Mouse (Mus musculus): ENCODE results near the gene Btbd17. TPM values are rescaled to one million over a fixed set of nuclear protein-coding genes. Genes with fewer than 3 reads are reported as not detected.

The Btbd17 gene
- polyA plus RNA-seq, 1 experiment from 2014 or later = 37.3 TPM

GRCm38 (mm10) chr11:114819110-114819509, 23.4 kb upstream of the Btbd17 start:
- 11% methylated on average over 2 of the region's 2 CpGs for WGBS
- H3K27ac ChIP-seq = no peak overlapping the region
- H3K27me3 ChIP-seq = no peaks in the 10 kb centered on the region; the same call in 1 of the 2 replicates
- H3K4me2 ChIP-seq (replicated peaks) = no peak overlapping the region
- no peaks in the 10 kb centered on the region for H3K9me3 ChIP-seq (replicated peaks)
- H3K9ac ChIP-seq = no peak overlapping the region
- no peak for ATAC-seq (ENCODE audit: low FRiP score)
- H3K4me1 ChIP-seq = peaks cover 26% of the 10 kb centered on the region
- no peaks in the 10 kb centered on the region for H3K36me3 ChIP-seq
- no peak overlapping the region for H3K4me3 ChIP-seq

DNA sequence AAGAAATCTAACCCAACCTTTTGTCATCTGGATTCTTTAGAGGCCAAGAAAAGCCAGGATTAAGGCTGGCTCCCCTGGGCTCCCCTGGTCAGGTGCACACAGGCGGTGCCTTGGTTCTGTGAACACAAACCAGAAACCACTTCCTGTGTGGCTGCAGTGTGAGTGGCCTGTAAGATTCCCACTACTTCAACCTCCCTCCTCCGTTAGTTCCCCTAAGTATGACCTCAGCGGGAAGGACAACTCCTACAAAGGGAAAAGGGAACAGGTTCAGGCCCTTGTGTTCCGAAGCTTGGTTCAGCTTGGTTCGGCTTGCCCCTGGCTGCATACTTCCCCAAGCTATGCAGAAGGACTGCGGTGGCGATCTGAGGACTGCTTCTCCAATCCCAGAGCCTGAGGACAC, 22.4 kb upstream of the Btbd17 start:
- H3K27ac ChIP-seq = no peak overlapping the region
- peaks cover 17% of the 10 kb centered on the region for H3K4me1 ChIP-seq
- H3K36me3 ChIP-seq = no peaks in the 10 kb centered on the region
- no peak for ATAC-seq (ENCODE audit: low FRiP score)
- WGBS = 93% methylated on average over 7 of the region's 7 CpGs
- no peak overlapping the region for H3K4me3 ChIP-seq
- no peaks in the 10 kb centered on the region for H3K9me3 ChIP-seq (replicated peaks)
- no peak overlapping the region for H3K4me2 ChIP-seq (replicated peaks)
- H3K9ac ChIP-seq = no peak overlapping the region
- H3K27me3 ChIP-seq = no peaks in the 10 kb centered on the region; the same call in 1 of the 2 replicates

DNA sequence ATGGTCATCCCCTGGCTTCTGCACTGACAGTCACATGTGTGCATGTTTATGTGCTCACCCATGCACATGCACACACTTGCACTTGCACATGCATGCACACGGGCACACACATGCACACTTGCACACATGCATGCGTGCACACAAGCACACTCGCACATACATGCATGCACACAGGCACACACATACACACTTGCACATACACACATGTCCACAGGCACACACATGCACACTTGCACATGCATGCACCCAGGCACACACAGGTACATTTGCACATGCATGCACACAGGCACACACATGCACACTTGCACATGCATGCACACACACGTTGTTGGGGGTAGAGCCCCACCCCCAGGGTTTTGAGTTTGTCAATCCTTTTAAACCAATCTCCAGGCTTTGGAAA, 21.2 kb upstream of the Btbd17 start:
- H3K4me3 ChIP-seq = no peak overlapping the region
- peaks cover 13% of the 10 kb centered on the region for H3K4me1 ChIP-seq
- no peak for ATAC-seq (ENCODE audit: low FRiP score)
- H3K27ac ChIP-seq = no peak overlapping the region
- no peak overlapping the region for H3K4me2 ChIP-seq (replicated peaks)
- H3K9me3 ChIP-seq (replicated peaks) = no peaks in the 10 kb centered on the region
- no peaks in the 10 kb centered on the region; the same call in 1 of the 2 replicates for H3K27me3 ChIP-seq
- no peak overlapping the region for H3K9ac ChIP-seq
- WGBS = 88% methylated on average over 4 of the region's 4 CpGs
- H3K36me3 ChIP-seq = no peaks in the 10 kb centered on the region

GRCm38 (mm10) chr11:114814873-114815592, 19.3 kb upstream of the Btbd17 start:
- Histone ChIP-seq H3K4me3 (no peak overlapping the region), H3K27ac (no peak overlapping the region), H3K9ac (no peak overlapping the region), H3K27me3 (no peaks in the 10 kb centered on the region), H3K9me3 (replicated peaks) (no peaks in the 10 kb centered on the region), H3K36me3 (no peaks in the 10 kb centered on the region), H3K4me2 (replicated peaks) (no peak overlapping the region), H3K4me1 (peaks cover 17% of the 10 kb centered on the region)
- 84% methylated on average over 11 of the region's 11 CpGs for WGBS
- ATAC-seq (ENCODE audit: low FRiP score) = no peak

- WGBS = 20% methylated on average over 6 of the region's 6 CpGs
These were observed 17.0 kb upstream of the Btbd17 start for GRCm38 (mm10) chr11:114812731-114813240.

DNA sequence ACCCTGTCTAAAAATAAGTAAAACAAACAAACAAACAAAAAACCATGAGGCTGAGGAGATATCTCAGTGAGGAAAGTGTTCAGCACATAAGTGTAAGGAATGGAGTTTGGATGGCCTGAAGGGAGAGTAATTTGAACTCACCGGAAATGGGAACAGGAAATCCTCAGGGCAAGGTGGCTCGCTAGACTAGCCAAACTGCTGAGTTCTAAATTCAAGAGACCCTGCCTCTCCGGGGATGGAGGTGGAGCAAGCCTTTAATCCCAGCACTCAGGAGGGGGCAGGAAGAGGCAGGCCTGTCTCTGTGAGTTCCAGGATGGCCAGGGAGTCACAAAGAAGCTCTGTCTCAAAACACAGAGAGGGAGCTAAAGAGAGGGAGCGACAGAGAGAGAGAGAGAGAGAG, 14.6 kb upstream of the Btbd17 start:
- H3K9me3 ChIP-seq (replicated peaks) = no peaks in the 10 kb centered on the region
- H3K36me3 ChIP-seq = no peaks in the 10 kb centered on the region
- no peak for ATAC-seq (ENCODE audit: low FRiP score)
- no peaks in the 10 kb centered on the region for H3K27me3 ChIP-seq
- peaks cover 36% of the 10 kb centered on the region for H3K4me1 ChIP-seq
- H3K4me3 ChIP-seq = no peak overlapping the region
- H3K9ac ChIP-seq = no peak overlapping the region
- H3K4me2 ChIP-seq (replicated peaks) = no peak overlapping the region
- WGBS = 26% methylated on average over 4 of the region's 4 CpGs
- H3K27ac ChIP-seq = no peak overlapping the region

More at GRCm38 (mm10) chr11:114812731-114813240, 17.0 kb upstream of the Btbd17 start:
- H3K9ac ChIP-seq = no peak overlapping the region
- peak; percentile 70 for ATAC-seq (ENCODE audit: low FRiP score)
- H3K4me2 ChIP-seq (replicated peaks) = no peak overlapping the region
- peaks cover 19% of the 10 kb centered on the region for H3K4me1 ChIP-seq
- H3K9me3 ChIP-seq (replicated peaks) = no peaks in the 10 kb centered on the region
- no peaks in the 10 kb centered on the region for H3K36me3 ChIP-seq
- H3K4me3 ChIP-seq = no peak overlapping the region
- no peak overlapping the region for H3K27ac ChIP-seq
- no peaks in the 10 kb centered on the region for H3K27me3 ChIP-seq

GRCm38 (mm10) chr11:114809371-114809770, 13.6 kb upstream of the Btbd17 start:
- H3K9me3 ChIP-seq (replicated peaks) = no peaks in the 10 kb centered on the region
- H3K4me1 ChIP-seq = peaks cover 41% of the 10 kb centered on the region
- H3K9ac ChIP-seq = no peak overlapping the region
- no peaks in the 10 kb centered on the region for H3K36me3 ChIP-seq
- whole genome bisulfite sequencing = 94% methylated on average over 1 of the region's 1 CpGs
- H3K27me3 ChIP-seq = no peaks in the 10 kb centered on the region
- H3K27ac ChIP-seq = no peak overlapping the region
- H3K4me3 ChIP-seq = no peak overlapping the region
- no peak for ATAC-seq (ENCODE audit: low FRiP score)
- H3K4me2 ChIP-seq (replicated peaks) = no peak overlapping the region

GRCm38 (mm10) chr11:114807686-114808427, 12.1 kb upstream of the Btbd17 start:
- H3K4me1 ChIP-seq = peaks cover 54% of the 10 kb centered on the region
- peak overlapping the region; percentile 48; the same call in 1 of the 2 replicates for H3K27ac ChIP-seq

GRCm38 (mm10) chr11:114807025-114807424, 11.3 kb upstream of the Btbd17 start:
- Histone ChIP-seq H3K36me3 (no peaks in the 10 kb centered on the region), H3K4me1 (peaks cover 57% of the 10 kb centered on the region), H3K4me2 (replicated peaks) (no peak overlapping the region), H3K9ac (no peak overlapping the region), H3K27me3 (0 out of 2 replicates have a peak, but pooled peaks cover 4% of the 10 kb centered on the region), H3K4me3 (no peak overlapping the region), H3K9me3 (replicated peaks) (no peaks in the 10 kb centered on the region), H3K27ac (peak overlapping the region; percentile 48; the same call in 1 of the 2 replicates)
- no peak for ATAC-seq (ENCODE audit: low FRiP score)
- 51% methylated on average over 2 of the region's 2 CpGs for WGBS

More at GRCm38 (mm10) chr11:114807686-114808427, 12.1 kb upstream of the Btbd17 start:
- no peaks in the 10 kb centered on the region for H3K27me3 ChIP-seq
- no peaks in the 10 kb centered on the region for H3K36me3 ChIP-seq
- no peaks in the 10 kb centered on the region for H3K9me3 ChIP-seq (replicated peaks)
- no peak overlapping the region for H3K4me3 ChIP-seq
- WGBS = 25% methylated on average over 13 of the region's 14 CpGs
- H3K4me2 ChIP-seq (replicated peaks) = no peak overlapping the region
- ATAC-seq (ENCODE audit: low FRiP score) = peak; percentile 32; the same call in 1 of the 2 replicates
- H3K9ac ChIP-seq = no peak overlapping the region

- peaks cover 51% of the 10 kb centered on the region for H3K4me1 ChIP-seq
- H3K4me3 ChIP-seq = no peak overlapping the region
- 17% methylated on average over 8 of the region's 8 CpGs for WGBS
- H3K9ac ChIP-seq = no peak overlapping the region
- H3K27ac ChIP-seq = no peak overlapping the region
- 0 out of 2 replicates have a peak, but pooled peaks cover 4% of the 10 kb centered on the region for H3K27me3 ChIP-seq
- ATAC-seq (ENCODE audit: low FRiP score) = peak; percentile 51; the same call in 1 of the 2 replicates
- H3K4me2 ChIP-seq (replicated peaks) = no peak overlapping the region; the same call in 1 of the 2 replicates
- H3K36me3 ChIP-seq = no peaks in the 10 kb centered on the region
- H3K9me3 ChIP-seq (replicated peaks) = no peaks in the 10 kb centered on the region
These were observed 8.2 kb upstream of the Btbd17 start for GRCm38 (mm10) chr11:114803990-114804389.

GRCm38 (mm10) chr11:114802540-114803267, 7.0 kb upstream of the Btbd17 start:
- Histone ChIP-seq H3K9me3 (replicated peaks) (no peaks in the 10 kb centered on the region), H3K4me3 (no peak overlapping the region), H3K27me3 (0 out of 2 replicates have a peak, but pooled peaks cover 4% of the 10 kb centered on the region), H3K4me2 (replicated peaks) (no peak overlapping the region), H3K36me3 (no peaks in the 10 kb centered on the region), H3K27ac (no peak overlapping the region), H3K9ac (no peak overlapping the region), H3K4me1 (peaks cover 42% of the 10 kb centered on the region)
- no peak for ATAC-seq (ENCODE audit: low FRiP score)
- WGBS = 64% methylated on average over 15 of the region's 15 CpGs

DNA sequence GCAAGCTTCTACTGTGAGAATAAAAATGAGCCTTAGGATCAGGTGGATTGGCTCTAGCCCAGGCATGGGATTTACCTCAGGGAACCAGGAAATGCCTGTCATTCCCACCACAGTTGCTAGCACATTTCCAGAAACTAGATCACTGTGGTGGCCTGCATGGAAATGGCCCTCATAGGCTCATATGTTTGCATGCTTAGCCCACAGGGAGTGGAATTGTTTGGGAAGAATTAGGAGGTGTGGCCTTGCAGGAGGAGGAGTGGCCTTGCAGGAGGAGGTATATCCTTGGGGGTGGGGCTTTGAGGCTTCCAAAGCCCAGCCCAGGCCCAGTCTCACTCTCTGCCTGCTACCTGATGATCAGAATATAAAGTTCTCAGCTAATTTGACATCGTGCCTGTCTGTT, 6.2 kb upstream of the Btbd17 start:
- Histone ChIP-seq H3K9me3 (replicated peaks) (no peaks in the 10 kb centered on the region), H3K9ac (no peak overlapping the region), H3K4me1 (peaks cover 38% of the 10 kb centered on the region), H3K27me3 (0 out of 2 replicates have a peak, but pooled peaks cover 4% of the 10 kb centered on the region), H3K4me2 (replicated peaks) (no peak overlapping the region), H3K36me3 (no peaks in the 10 kb centered on the region), H3K27ac (no peak overlapping the region), H3K4me3 (no peak overlapping the region)
- ATAC-seq (ENCODE audit: low FRiP score) = no peak
- 94% methylated on average over 1 of the region's 1 CpGs for WGBS
